Mouse (Mus musculus): ENCODE data around the gene Plekha7. TPM values are rescaled to one million over a fixed set of nuclear protein-coding genes. Genes with fewer than 3 reads are reported as not detected.

Gene Plekha7
- polyA plus RNA-seq, 1 experiment from 2014 or later, result 5.4 TPM

- Histone ChIP-seq H3K9ac (replicated peaks) (no peak overlapping the region), H3K9me3 (replicated peaks) (no peaks in the 10 kb centered on the region), H3K36me3 (no peaks in the 10 kb centered on the region), H3K27ac (replicated peaks) (no peak overlapping the region), H3K4me2 (no peak overlapping the region), H3K4me1 (peaks cover 13% of the 10 kb centered on the region), H3K27me3 (replicated peaks) (no peaks in the 10 kb centered on the region), H3K4me3 (replicated peaks) (no peak overlapping the region)
- WGBS, result 45% methylated on average over 11 of the region's 11 CpGs
- ATAC-seq (ENCODE audit: low FRiP score), result no peak
Measured at GRCm38 (mm10) chr7:116286611-116287355, 21.4 kb downstream of the Plekha7 start.

GRCm38 (mm10) chr7:116286173-116286572 lies 22.0 kb downstream of the Plekha7 start:
- WGBS, result 74% methylated on average over 12 of the region's 12 CpGs
- no peaks in the 10 kb centered on the region for H3K9me3 ChIP-seq (replicated peaks)
- ATAC-seq (ENCODE audit: low FRiP score), result no peak
- no peak overlapping the region for H3K9ac ChIP-seq (replicated peaks)
- H3K27ac ChIP-seq (replicated peaks), result no peak overlapping the region
- H3K4me3 ChIP-seq (replicated peaks), result no peak overlapping the region
- H3K27me3 ChIP-seq (replicated peaks), result no peaks in the 10 kb centered on the region
- no peak overlapping the region for H3K4me2 ChIP-seq
- peaks cover 15% of the 10 kb centered on the region for H3K4me1 ChIP-seq
- no peaks in the 10 kb centered on the region for H3K36me3 ChIP-seq

- no peaks in the 10 kb centered on the region for H3K27me3 ChIP-seq (replicated peaks)
- WGBS, result 91% methylated on average over 1 of the region's 1 CpGs
- no peak overlapping the region for H3K27ac ChIP-seq (replicated peaks)
- no peak overlapping the region for H3K4me3 ChIP-seq (replicated peaks)
- no peaks in the 10 kb centered on the region for H3K36me3 ChIP-seq
- no peak overlapping the region for H3K4me2 ChIP-seq
- H3K9me3 ChIP-seq (replicated peaks), result no peaks in the 10 kb centered on the region
- ATAC-seq (ENCODE audit: low FRiP score), result no peak
- H3K9ac ChIP-seq (replicated peaks), result no peak overlapping the region
- peaks cover 23% of the 10 kb centered on the region for H3K4me1 ChIP-seq
Measured at GRCm38 (mm10) chr7:116285216-116285615, 23.0 kb downstream of the Plekha7 start.

GRCm38 (mm10) chr7:116282755-116283154 lies 25.4 kb downstream of the Plekha7 start:
- Histone ChIP-seq H3K4me2 (no peak overlapping the region), H3K27ac (replicated peaks) (peak overlapping the region; percentile 58)

DNA sequence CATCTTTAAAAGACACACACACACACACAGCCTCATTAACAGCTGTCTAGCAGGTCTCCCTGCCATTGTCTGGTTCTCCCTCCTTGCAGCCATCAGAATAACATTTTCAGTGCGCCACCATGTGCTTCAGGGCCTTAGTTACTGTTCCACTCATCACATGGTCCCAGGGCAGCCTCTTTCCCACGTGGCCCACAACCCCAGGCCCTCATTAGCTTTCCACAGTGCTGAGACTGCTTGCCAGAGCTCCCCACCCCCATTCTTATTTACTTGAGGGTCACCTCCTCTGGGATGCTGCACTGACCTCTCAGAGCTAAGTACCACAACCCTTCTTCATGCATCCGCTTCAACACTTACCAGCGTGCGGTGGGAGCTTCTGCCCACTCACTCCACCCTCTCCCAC lies 28.1 kb downstream of the Plekha7 start:
- H3K9ac ChIP-seq (replicated peaks), result no peak overlapping the region
- no peak for ATAC-seq (ENCODE audit: low FRiP score)
- WGBS, result 35% methylated on average over 5 of the region's 5 CpGs
- H3K36me3 ChIP-seq, result no peaks in the 10 kb centered on the region
- H3K27me3 ChIP-seq (replicated peaks), result no peaks in the 10 kb centered on the region
- H3K27ac ChIP-seq (replicated peaks), result no peak overlapping the region
- H3K4me2 ChIP-seq, result no peak overlapping the region
- no peak overlapping the region for H3K4me3 ChIP-seq (replicated peaks)
- no peaks in the 10 kb centered on the region for H3K9me3 ChIP-seq (replicated peaks)
- peaks cover 25% of the 10 kb centered on the region for H3K4me1 ChIP-seq

More at GRCm38 (mm10) chr7:116282755-116283154, 25.4 kb downstream of the Plekha7 start:
- 19% methylated on average over 11 of the region's 11 CpGs for WGBS
- no peaks in the 10 kb centered on the region for H3K27me3 ChIP-seq (replicated peaks)
- no peak overlapping the region for H3K9ac ChIP-seq (replicated peaks)
- ATAC-seq (ENCODE audit: low FRiP score), result peak; percentile 80
- no peaks in the 10 kb centered on the region for H3K9me3 ChIP-seq (replicated peaks)
- no peaks in the 10 kb centered on the region for H3K36me3 ChIP-seq
- H3K4me3 ChIP-seq (replicated peaks), result no peak overlapping the region
- peaks cover 25% of the 10 kb centered on the region for H3K4me1 ChIP-seq

DNA sequence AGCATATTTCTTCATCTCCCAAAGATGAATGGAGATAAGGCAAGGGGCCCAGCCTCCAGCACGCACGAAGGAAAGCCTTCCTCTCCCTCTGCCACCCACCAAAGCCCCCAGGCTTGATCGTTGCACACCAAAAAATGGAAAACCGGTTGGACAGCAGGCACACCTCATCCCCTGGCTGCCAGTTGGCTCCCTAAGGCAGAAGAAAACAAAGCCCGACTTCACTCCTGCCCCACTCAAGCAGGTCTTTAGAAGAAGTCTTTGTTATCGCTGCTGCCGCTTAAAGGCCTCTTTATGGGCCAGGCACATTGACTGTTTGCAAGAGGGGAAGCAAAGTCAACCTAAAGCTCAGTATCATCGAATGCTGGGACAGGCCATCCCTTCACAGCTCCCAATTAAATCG lies 29.9 kb downstream of the Plekha7 start:
- H3K9ac ChIP-seq (replicated peaks), result no peak overlapping the region
- H3K36me3 ChIP-seq, result no peaks in the 10 kb centered on the region
- no peak overlapping the region for H3K27ac ChIP-seq (replicated peaks)
- no peak for ATAC-seq (ENCODE audit: low FRiP score)
- WGBS, result 25% methylated on average over 9 of the region's 9 CpGs
- H3K4me1 ChIP-seq, result peaks cover 22% of the 10 kb centered on the region
- no peak overlapping the region for H3K4me2 ChIP-seq
- no peak overlapping the region for H3K4me3 ChIP-seq (replicated peaks)
- H3K27me3 ChIP-seq (replicated peaks), result no peaks in the 10 kb centered on the region
- no peaks in the 10 kb centered on the region for H3K9me3 ChIP-seq (replicated peaks)

GRCm38 (mm10) chr7:116276315-116276714 lies 31.9 kb downstream of the Plekha7 start:
- Histone ChIP-seq H3K27me3 (replicated peaks) (no peaks in the 10 kb centered on the region), H3K4me1 (peaks cover 12% of the 10 kb centered on the region), H3K4me2 (no peak overlapping the region), H3K27ac (replicated peaks) (no peak overlapping the region), H3K9me3 (replicated peaks) (no peaks in the 10 kb centered on the region), H3K9ac (replicated peaks) (no peak overlapping the region), H3K36me3 (no peaks in the 10 kb centered on the region), H3K4me3 (replicated peaks) (no peak overlapping the region)
- ATAC-seq (ENCODE audit: low FRiP score), result no peak

DNA sequence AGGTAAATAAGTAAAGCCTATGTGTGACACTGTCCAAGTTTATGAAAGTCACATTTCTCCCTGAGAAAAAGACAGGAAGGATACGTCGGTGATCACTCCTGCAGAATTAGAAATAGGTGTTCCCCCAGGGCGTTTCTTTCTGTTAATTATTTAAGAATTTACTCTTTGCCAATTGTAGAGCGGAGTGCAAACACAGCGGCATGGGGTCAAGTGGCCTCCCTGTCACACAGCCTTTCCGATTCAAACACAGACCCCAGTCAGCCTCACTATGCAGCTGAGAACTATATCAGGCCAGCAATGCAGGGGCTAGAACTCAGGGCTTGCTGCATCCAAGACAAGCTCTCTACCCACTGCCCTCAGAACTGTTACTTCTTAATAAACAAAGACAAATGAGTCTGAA lies 35.1 kb downstream of the Plekha7 start:
- 92% methylated on average over 6 of the region's 6 CpGs for WGBS
- Histone ChIP-seq H3K9me3 (replicated peaks) (no peaks in the 10 kb centered on the region), H3K4me3 (replicated peaks) (no peak overlapping the region), H3K4me2 (no peak overlapping the region), H3K36me3 (no peaks in the 10 kb centered on the region), H3K27ac (replicated peaks) (no peak overlapping the region), H3K4me1 (peaks cover 7% of the 10 kb centered on the region; the same call in 1 of the 2 replicates), H3K9ac (replicated peaks) (no peak overlapping the region), H3K27me3 (replicated peaks) (no peaks in the 10 kb centered on the region)
- ATAC-seq (ENCODE audit: low FRiP score), result no peak

DNA sequence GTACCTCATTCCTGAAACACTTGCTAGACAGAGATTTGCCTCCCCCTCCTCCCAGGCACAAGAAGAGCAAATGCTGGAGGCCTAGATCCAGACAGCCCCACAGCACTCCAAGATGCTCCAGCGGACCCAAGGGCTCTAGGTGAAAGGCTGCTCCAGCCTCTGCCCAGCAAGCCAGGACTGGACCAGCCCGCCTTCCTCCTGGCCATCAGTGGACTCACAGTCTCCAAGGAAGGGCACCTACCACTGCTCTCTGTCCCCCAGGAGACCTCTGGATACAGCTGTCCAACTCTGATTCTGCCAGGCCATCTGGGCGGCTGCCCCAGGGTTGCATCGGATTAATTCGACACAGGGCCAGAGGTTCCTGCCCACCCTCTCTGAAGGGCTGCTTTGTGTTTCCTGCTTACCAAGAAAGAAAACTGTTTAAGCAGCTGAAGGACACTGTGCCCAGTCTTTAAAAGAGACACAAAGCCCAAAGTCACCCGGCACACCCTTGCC lies 38.6 kb downstream of the Plekha7 start:
- WGBS, result 70% methylated on average over 6 of the region's 6 CpGs
- H3K27me3 ChIP-seq (replicated peaks), result no peaks in the 10 kb centered on the region
- ATAC-seq (ENCODE audit: low FRiP score), result no peak
- H3K4me1 ChIP-seq, result peaks cover 8% of the 10 kb centered on the region; the same call in 1 of the 2 replicates
- no peak overlapping the region for H3K4me3 ChIP-seq (replicated peaks)
- H3K9ac ChIP-seq (replicated peaks), result no peak overlapping the region
- H3K27ac ChIP-seq (replicated peaks), result no peak overlapping the region
- no peak overlapping the region for H3K4me2 ChIP-seq
- no peaks in the 10 kb centered on the region for H3K36me3 ChIP-seq
- H3K9me3 ChIP-seq (replicated peaks), result no peaks in the 10 kb centered on the region

- Histone ChIP-seq H3K27ac (replicated peaks) (no peak overlapping the region), H3K4me2 (no peak overlapping the region), H3K9me3 (replicated peaks) (no peaks in the 10 kb centered on the region), H3K36me3 (no peaks in the 10 kb centered on the region), H3K9ac (replicated peaks) (no peak overlapping the region), H3K27me3 (replicated peaks) (no peaks in the 10 kb centered on the region), H3K4me1 (peaks cover 8% of the 10 kb centered on the region; the same call in 1 of the 2 replicates), H3K4me3 (replicated peaks) (no peak overlapping the region)
- WGBS, result 51% methylated on average over 13 of the region's 13 CpGs
- peak; percentile 31; the same call in 1 of the 2 replicates for ATAC-seq (ENCODE audit: low FRiP score)
Measured at GRCm38 (mm10) chr7:116268113-116268926, 39.9 kb downstream of the Plekha7 start.

DNA sequence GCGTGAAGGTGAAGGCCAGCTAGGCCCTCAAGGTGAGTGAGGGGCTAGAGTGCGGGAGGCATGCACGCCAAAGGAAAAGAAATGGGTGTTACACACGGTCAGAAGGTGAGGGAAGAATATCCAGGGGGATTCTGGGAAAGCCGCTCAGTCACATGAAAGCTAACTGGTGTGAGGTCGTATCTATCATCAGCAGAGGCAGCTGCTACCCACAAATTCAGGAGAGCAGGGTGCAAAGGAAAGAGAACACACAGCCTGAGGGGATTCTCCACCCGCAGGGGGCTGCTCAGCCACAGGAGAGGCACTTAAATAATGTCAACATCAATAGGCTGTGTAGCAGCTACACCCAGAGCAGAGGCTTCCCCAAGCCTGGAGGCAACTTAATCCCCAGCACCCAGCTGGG lies 44.9 kb downstream of the Plekha7 start:
- peaks cover 4% of the 10 kb centered on the region for H3K4me1 ChIP-seq
- no peak overlapping the region for H3K9ac ChIP-seq (replicated peaks)
- no peak for ATAC-seq (ENCODE audit: low FRiP score)
- no peaks in the 10 kb centered on the region for H3K36me3 ChIP-seq
- H3K9me3 ChIP-seq (replicated peaks), result no peaks in the 10 kb centered on the region
- H3K27me3 ChIP-seq (replicated peaks), result no peaks in the 10 kb centered on the region
- no peak overlapping the region for H3K4me2 ChIP-seq
- WGBS, result 59% methylated on average over 7 of the region's 7 CpGs
- no peak overlapping the region for H3K4me3 ChIP-seq (replicated peaks)
- no peak overlapping the region for H3K27ac ChIP-seq (replicated peaks)

GRCm38 (mm10) chr7:116262508-116262907 lies 45.7 kb downstream of the Plekha7 start:
- Histone ChIP-seq H3K36me3 (no peaks in the 10 kb centered on the region), H3K4me3 (replicated peaks) (no peak overlapping the region), H3K27ac (replicated peaks) (0 out of 2 replicates have a peak overlapping the region, but pooled peaks have one; percentile 23), H3K4me2 (no peak overlapping the region), H3K27me3 (replicated peaks) (no peaks in the 10 kb centered on the region), H3K4me1 (no peaks in the 10 kb centered on the region; the same call in 1 of the 2 replicates), H3K9ac (replicated peaks) (no peak overlapping the region), H3K9me3 (replicated peaks) (no peaks in the 10 kb centered on the region)
- no peak for ATAC-seq (ENCODE audit: low FRiP score)
- 32% methylated on average over 2 of the region's 2 CpGs for whole genome bisulfite sequencing
